Mouse (Mus musculus): ENCODE results near the gene Slc1a7.
A peak's percentile ranks its signal among the peaks of the same experiment; 100 is the strongest.

Gene Slc1a7

GRCm38 (mm10) chr4:107967966-107968682 lies at the start of gene Slc1a7:
Slc1a7 (plus strand) TSS chr4:107968332.
- no peak for DNase-seq (ENCODE audit: low read depth)

- DNase-seq (ENCODE audit: low read depth) = no peak
Measured at GRCm38 (mm10) chr4:107920336-107920735, 47.8 kb upstream of the Slc1a7 start.

GRCm38 (mm10) chr4:107921152-107921695 lies 46.9 kb upstream of the Slc1a7 start:
- DNase-seq (ENCODE audit: low read depth) = no peak

GRCm38 (mm10) chr4:107921952-107922351 lies 46.2 kb upstream of the Slc1a7 start:
- DNase-seq (ENCODE audit: low read depth) = no peak

GRCm38 (mm10) chr4:107923145-107923802 lies 44.9 kb upstream of the Slc1a7 start, which contains the start of gene Cpt2:
Cpt2 (minus strand) TSS chr4:107923610.
- DNase-seq (ENCODE audit: low read depth) = peak; percentile 92

- DNase-seq (ENCODE audit: low read depth) = no peak
Measured at GRCm38 (mm10) chr4:107923803-107924194, 44.3 kb upstream of the Slc1a7 start.

GRCm38 (mm10) chr4:107928269-107928668 lies 39.9 kb upstream of the Slc1a7 start:
- DNase-seq (ENCODE audit: low read depth) = no peak

GRCm38 (mm10) chr4:107928726-107929125 lies 39.4 kb upstream of the Slc1a7 start:
- no peak for DNase-seq (ENCODE audit: low read depth)

- no peak for DNase-seq (ENCODE audit: low read depth)
Measured at GRCm38 (mm10) chr4:107931453-107931852, 36.7 kb upstream of the Slc1a7 start.

GRCm38 (mm10) chr4:107933239-107933638 lies 34.9 kb upstream of the Slc1a7 start:
- no peak for DNase-seq (ENCODE audit: low read depth)

GRCm38 (mm10) chr4:107935254-107935653 lies 32.9 kb upstream of the Slc1a7 start:
- peak; percentile 24 for DNase-seq (ENCODE audit: low read depth)

GRCm38 (mm10) chr4:107937338-107937737 lies 30.8 kb upstream of the Slc1a7 start:
- DNase-seq (ENCODE audit: low read depth) = no peak

- DNase-seq (ENCODE audit: low read depth) = no peak
Measured at GRCm38 (mm10) chr4:107938124-107938523, 30.0 kb upstream of the Slc1a7 start.

GRCm38 (mm10) chr4:107942741-107943140 lies 25.4 kb upstream of the Slc1a7 start:
- DNase-seq (ENCODE audit: low read depth) = no peak

- DNase-seq (ENCODE audit: low read depth) = no peak
Measured at GRCm38 (mm10) chr4:107944141-107944540, 24.0 kb upstream of the Slc1a7 start.

GRCm38 (mm10) chr4:107949918-107950317 lies 18.2 kb upstream of the Slc1a7 start:
- no peak for DNase-seq (ENCODE audit: low read depth)

GRCm38 (mm10) chr4:107952845-107953244 lies 15.3 kb upstream of the Slc1a7 start:
- no peak for DNase-seq (ENCODE audit: low read depth)

GRCm38 (mm10) chr4:107955691-107956090 lies 12.4 kb upstream of the Slc1a7 start:
- no peak for DNase-seq (ENCODE audit: low read depth)

GRCm38 (mm10) chr4:107958487-107958886 lies 9.6 kb upstream of the Slc1a7 start:
- no peak for DNase-seq (ENCODE audit: low read depth)

- no peak for DNase-seq (ENCODE audit: low read depth)
Measured at GRCm38 (mm10) chr4:107962044-107962732, 5.9 kb upstream of the Slc1a7 start.

GRCm38 (mm10) chr4:107962792-107963191 lies 5.3 kb upstream of the Slc1a7 start:
- DNase-seq (ENCODE audit: low read depth) = no peak

- no peak for DNase-seq (ENCODE audit: low read depth)
Measured at GRCm38 (mm10) chr4:107966416-107967109, 1.6 kb upstream of the Slc1a7 start.
